ENCODE assay signal across 28 mouse cellular contexts in the genomic region with DNA sequence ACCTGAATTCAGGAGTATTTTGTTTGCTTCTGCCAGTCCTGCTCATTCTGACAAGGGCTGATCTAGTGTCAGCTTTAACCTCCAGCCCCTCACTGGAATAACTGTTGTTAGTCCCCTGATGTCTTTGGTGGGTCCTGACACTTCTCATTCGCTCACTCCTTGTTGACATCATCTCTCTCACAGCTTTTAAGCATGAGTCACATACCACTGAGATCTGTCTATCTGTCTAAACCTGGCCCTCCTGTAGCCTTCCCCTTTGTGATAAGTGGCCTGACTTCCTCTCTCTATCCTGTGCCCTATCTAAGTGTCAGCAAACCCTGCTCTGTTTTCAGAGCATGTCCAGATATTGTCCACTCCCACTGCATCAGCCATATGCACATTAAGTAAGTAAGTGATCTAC. TPM values are rescaled to one million over a fixed set of nuclear protein-coding genes. Genes with fewer than 3 reads are reported as not detected.
A peak's percentile ranks its signal among the peaks of the same experiment; 100 is the strongest.
DNase-seq lines count a peak whose midpoint lies in the region; ATAC-seq and TF ChIP-seq lines count a peak whose summit lies in the region.
"Had no signal": no experiment of that assay in that cellular context is flagged by ENCODE, and none has a peak within 500 bp of the region (broad histone marks: within the 10 kb centered on the region; RNA-seq: fewer than 3 reads in every experiment).

No protein-coding gene starts in this region.

- peak; percentile 86 for ATAC-seq in G1E (ENCODE audit: extremely low read depth, insufficient number of reproducible peaks, low FRiP score, poor library complexity, severe bottlenecking)
- 0 out of 2 replicates have a peak, but pooled peaks have one; percentile 32 for ATAC-seq in erythroblast, adult 5-6 weeks (replicated peaks; ENCODE audit: low FRiP score, poor library complexity, severe bottlenecking)
- peak; percentile 77 for ATAC-seq in liver, embryonic 16.5 days (ENCODE audit: low read depth)
- ATAC-seq: midbrain, embryonic 13.5 days had no signal

- H3K4me3 ChIP-seq in G1E (ENCODE audit: low read depth, low read length), result no peak overlapping the region
- H3K4me3 ChIP-seq in liver, embryonic 16.5 days (ENCODE audit: low read depth, low read length), result no peak overlapping the region
- H3K4me3 ChIP-seq: heart, embryonic 15.5 days; hindbrain, embryonic 15.5 days; midbrain, embryonic 13.5 days had no signal

- 13% methylated on average over 1 of the region's 1 CpGs for WGBS in liver, embryonic 16.5 days (ENCODE audit: insufficient replicate concordance)

- peak; percentile 79 for DNase-seq in heart, adult 11 months
- DNase-seq in heart, adult 18-20 months, result no peak
- no peak for DNase-seq in G1E (ENCODE audit: low spot score)
- DNase-seq in testis, postnatal 14 days (ENCODE audit: low spot score), result no peak
- no peak for DNase-seq in left cerebral cortex, adult 8-10 months (ENCODE audit: low spot score in 2 of 2)
- no peak for DNase-seq in adrenal gland, postnatal 25 days
- DNase-seq: adrenal gland, postnatal 10 days; cerebellum, adult 9-10 months; gastrocnemius, postnatal 36 days; heart, postnatal 36 days; kidney, adult 8-10 months; kidney, postnatal 10 days; lung, adult 18-20 months; lung, postnatal 14 days; right cerebral cortex, postnatal 25 days; spleen, adult 18-20 months; thymus, postnatal 14 days had no signal

- no peak overlapping the region for H3K9ac ChIP-seq in liver, embryonic 16.5 days (ENCODE audit: low read depth, low read length)
- H3K9ac ChIP-seq: heart, embryonic 15.5 days; hindbrain, embryonic 15.5 days; midbrain, embryonic 13.5 days had no signal

- H3K4me1 ChIP-seq in G1E (ENCODE audit: insufficient read depth, low read depth, low read length), result peaks cover 4% of the 10 kb centered on the region; the same call in 1 of the 2 replicates
- H3K4me1 ChIP-seq in liver, embryonic 16.5 days (ENCODE audit: control insufficient read depth, low read depth, low read length), result peaks cover 12% of the 10 kb centered on the region
- H3K4me1 ChIP-seq: hindbrain, embryonic 15.5 days; midbrain, embryonic 13.5 days had no signal

- no peaks in the 10 kb centered on the region for H3K9me3 ChIP-seq in G1E (replicated peaks)
- H3K9me3 ChIP-seq in liver, embryonic 16.5 days (replicated peaks; ENCODE audit: control insufficient read depth, low read length), result no peaks in the 10 kb centered on the region
- H3K9me3 ChIP-seq: heart, embryonic 15.5 days; hindbrain, embryonic 15.5 days; midbrain, embryonic 13.5 days had no signal

- no peak overlapping the region for H3K4me2 ChIP-seq in liver, embryonic 16.5 days (ENCODE audit: low read depth, low read length)
- H3K4me2 ChIP-seq: heart, embryonic 15.5 days; hindbrain, embryonic 15.5 days; midbrain, embryonic 13.5 days had no signal

- no peaks in the 10 kb centered on the region for H3K36me3 ChIP-seq in G1E (replicated peaks)
- H3K36me3 ChIP-seq in liver, embryonic 16.5 days (ENCODE audit: control insufficient read depth, insufficient read depth), result peaks cover 3% of the 10 kb centered on the region; the same call in 1 of the 2 replicates
- H3K36me3 ChIP-seq: heart, embryonic 15.5 days; hindbrain, embryonic 15.5 days; midbrain, embryonic 13.5 days had no signal

- H3K27ac ChIP-seq in liver, embryonic 16.5 days (ENCODE audit: low read length), result no peak overlapping the region
- H3K27ac ChIP-seq: heart, embryonic 15.5 days; hindbrain, embryonic 15.5 days; midbrain, embryonic 13.5 days had no signal

- TF ChIP-seq CTCF in G1E (IDR thresholded peaks at IDR 0.05; ENCODE audit: low read depth, low read length), result no peak

- 0 out of 2 replicates have a peak, but pooled peaks cover 4% of the 10 kb centered on the region for H3K27me3 ChIP-seq in G1E (ENCODE audit: insufficient read depth, low read length)
- H3K27me3 ChIP-seq in liver, embryonic 16.5 days (ENCODE audit: control insufficient read depth, insufficient read depth, low read depth, low read length), result no peaks in the 10 kb centered on the region
- H3K27me3 ChIP-seq: heart, embryonic 15.5 days; hindbrain, embryonic 15.5 days; midbrain, embryonic 13.5 days had no signal

RNA-seq across cellular contexts. Expression of a gene that starts 19.3 kb away (rescaled TPM):
- 1 to 10 TPM; 8.4 to 9.0 TPM for total RNA-seq in heart, adult 18-20 months (2021)
- total RNA-seq in G1E (2014; fragmentation: Nextera tagmentation), result 3.1 and 4.6 TPM in 2 replicates
- 9.3 and 9.9 TPM in 2 replicates for total RNA-seq in G1E (2017)
- 0.64 and 0.70 TPM in 2 replicates for polyA plus RNA-seq in G1E (2012)
- total RNA-seq in erythroblast, adult 5-6 weeks (2015; ENCODE audit: low replicate concordance), result 1.2 and 2.3 TPM in 2 replicates
- total RNA-seq in erythroblast, adult 5-6 weeks (2017; ENCODE audit: low replicate concordance), result 5.4 and 6.6 TPM in 2 replicates
- polyA plus RNA-seq in liver, embryonic 16.5 days (2015; fragmentation: Nextera tagmentation; extraction: Ambion mirVana), result 1.2 TPM in 2 replicates
- 10 to 100 TPM; 34.4 to 40.6 (median 39.0) TPM for total RNA-seq in left cerebral cortex, adult 8-10 months (2022)
- 12.9 and 13.7 TPM in 2 replicates for total RNA-seq in adrenal gland, postnatal 25 days (2021)

RNA-seq across cellular contexts. Expression of a gene that starts 25.9 kb away (rescaled TPM):
- total RNA-seq in heart, adult 18-20 months (2021), result under 1 TPM; 0.35 to 0.72 TPM
- total RNA-seq in G1E (2014; fragmentation: Nextera tagmentation), result not detected in 2 replicates
- not detected in 2 replicates for total RNA-seq in G1E (2017)
- polyA plus RNA-seq in G1E (2012), result not detected in 2 replicates
- total RNA-seq in erythroblast, adult 5-6 weeks (2015; ENCODE audit: low replicate concordance), result not detected in 2 replicates
- not detected in 2 replicates for total RNA-seq in erythroblast, adult 5-6 weeks (2017; ENCODE audit: low replicate concordance)
- 63.5 and 74.1 TPM in 2 replicates for polyA plus RNA-seq in liver, embryonic 16.5 days (2015; fragmentation: Nextera tagmentation; extraction: Ambion mirVana)
- 1 to 10 TPM in 1 of 4 experiments, under 1 TPM in 1, not detected in 2; 0.84 to 1.4 TPM for total RNA-seq in left cerebral cortex, adult 8-10 months (2022)
- total RNA-seq in adrenal gland, postnatal 25 days (2021), result 0.43 and 1.5 TPM in 2 replicates
- total RNA-seq: ES-E14; layer of hippocampus, adult 18-20 months; megakaryocyte, adult 5-6 weeks had no signal
- polyA plus RNA-seq: embryonic facial prominence, embryonic 11.5 days; forebrain, embryonic 11.5 days; heart, embryonic 15.5 days; limb, embryonic 11.5 days; midbrain, embryonic 13.5 days had no signal

Comparison
In these comparisons a context has a peak if more than half of its experiments do, and no peak if none do; other contexts are left out.
1. ATAC-seq: peak in every context shown above with its lines; median percentile 86 in G1E; 77 in liver, embryonic 16.5 days; 32 in erythroblast, adult 5-6 weeks.